Mouse (Mus musculus): ENCODE results near the gene Polr3gl.

Polr3gl gene

DNA sequence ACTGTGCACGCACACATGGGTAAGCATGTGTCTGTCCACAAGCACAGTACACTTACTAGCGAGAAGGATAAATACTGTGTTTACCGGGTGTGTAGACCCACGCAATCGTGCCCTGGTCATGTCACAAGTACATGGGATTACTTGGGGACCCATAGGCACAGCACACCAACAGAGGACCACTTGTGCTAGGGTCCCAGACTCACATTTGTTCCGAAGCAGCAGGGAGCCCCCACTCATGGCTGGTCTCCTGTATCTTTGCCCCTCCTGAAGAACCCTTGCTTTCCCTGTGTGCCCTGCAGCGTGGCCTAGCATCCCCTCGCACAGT is 5.0 kb upstream of the Polr3gl start:
- in situ Hi-C loops (cut with MboI, MseI) = no loop called here

DNA sequence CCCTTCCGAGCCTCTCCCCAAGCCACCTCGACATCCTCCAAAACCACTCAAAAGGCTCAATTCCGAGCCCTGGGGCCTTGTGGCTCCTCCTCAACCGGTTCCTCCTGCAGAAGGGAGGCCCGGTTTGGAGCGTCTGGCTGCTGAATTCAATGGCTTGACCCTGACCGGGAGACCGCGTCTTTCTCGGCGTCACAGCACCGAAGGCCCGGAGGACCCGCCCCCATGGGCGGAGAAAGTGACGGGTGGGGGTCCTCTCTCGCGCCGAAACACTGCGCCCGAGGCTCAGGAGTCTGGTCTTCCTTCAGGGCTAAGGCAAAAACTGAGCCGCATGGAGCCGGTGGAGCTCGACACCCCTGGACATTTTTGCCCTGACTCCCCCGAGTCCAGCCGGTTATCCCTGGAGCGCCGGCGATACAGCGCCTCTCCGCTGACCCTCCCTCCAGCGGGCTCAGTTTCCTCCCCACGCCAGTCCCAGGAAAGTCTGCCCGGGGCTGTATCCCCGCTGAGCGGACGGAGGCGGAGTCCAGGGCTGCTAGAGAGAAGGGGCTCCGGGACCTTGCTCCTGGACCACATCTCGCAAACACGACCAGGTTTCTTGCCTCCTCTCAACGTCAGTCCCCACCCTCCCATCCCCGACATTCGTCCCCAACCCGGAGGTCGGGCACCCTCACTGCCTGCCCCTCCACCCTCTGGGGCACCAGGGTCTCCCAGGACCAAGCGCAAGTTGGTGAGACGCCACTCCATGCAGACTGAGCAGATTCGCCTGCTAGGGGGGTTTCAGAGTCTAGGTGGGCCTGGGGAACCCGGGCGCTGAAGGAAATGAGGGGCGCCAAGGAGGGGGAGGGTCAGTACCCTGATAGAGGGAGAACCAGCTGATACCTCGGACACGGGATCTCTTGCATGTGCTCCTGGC is 4.4 kb upstream of the Polr3gl start:
- in situ Hi-C loops (cut with MboI, MseI) = no loop called here

DNA sequence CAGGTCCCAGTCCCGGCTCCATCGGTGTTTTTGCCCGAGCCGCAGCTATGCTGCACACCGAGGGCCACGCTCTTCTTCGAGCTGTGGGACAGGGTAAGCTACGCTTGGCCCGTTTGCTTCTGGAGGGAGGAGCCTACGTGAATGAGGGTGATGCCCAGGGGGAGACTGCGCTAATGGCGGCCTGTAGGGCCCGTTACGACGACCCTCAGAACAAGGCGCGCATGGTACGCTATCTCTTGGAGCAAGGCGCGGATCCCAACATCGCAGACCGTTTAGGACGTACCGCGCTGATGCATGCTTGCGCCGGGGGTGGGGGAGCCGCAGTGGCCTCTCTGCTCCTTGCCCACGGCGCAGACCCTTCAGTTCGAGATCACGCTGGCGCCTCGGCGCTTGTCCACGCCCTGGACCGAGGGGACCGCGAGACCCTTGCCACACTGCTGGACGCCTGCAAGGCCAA is 3.5 kb upstream of the Polr3gl start:
- in situ Hi-C loops (cut with MboI, MseI) = no loop called here

DNA sequence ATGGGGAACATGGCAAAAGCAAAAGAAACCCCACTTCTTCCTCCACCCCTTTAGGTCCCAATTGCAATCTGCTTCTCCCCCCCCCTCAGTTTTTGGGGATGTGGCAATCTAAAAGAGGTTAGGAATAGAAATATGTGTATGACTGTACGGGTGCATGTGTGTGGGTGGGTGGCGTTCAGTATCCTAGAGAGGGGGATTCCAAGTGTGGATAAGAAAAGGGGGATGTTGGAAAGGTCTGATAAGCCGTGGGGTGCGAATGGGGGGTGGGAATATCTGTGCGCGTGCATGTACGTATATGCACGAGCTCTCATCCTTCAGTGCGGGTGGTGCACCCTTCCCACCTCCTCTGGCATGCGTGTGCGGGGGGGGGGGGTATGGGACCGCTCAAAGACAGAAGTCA is 2.9 kb upstream of the Polr3gl start:
- in situ Hi-C loops (cut with MboI, MseI) = no loop called here

DNA sequence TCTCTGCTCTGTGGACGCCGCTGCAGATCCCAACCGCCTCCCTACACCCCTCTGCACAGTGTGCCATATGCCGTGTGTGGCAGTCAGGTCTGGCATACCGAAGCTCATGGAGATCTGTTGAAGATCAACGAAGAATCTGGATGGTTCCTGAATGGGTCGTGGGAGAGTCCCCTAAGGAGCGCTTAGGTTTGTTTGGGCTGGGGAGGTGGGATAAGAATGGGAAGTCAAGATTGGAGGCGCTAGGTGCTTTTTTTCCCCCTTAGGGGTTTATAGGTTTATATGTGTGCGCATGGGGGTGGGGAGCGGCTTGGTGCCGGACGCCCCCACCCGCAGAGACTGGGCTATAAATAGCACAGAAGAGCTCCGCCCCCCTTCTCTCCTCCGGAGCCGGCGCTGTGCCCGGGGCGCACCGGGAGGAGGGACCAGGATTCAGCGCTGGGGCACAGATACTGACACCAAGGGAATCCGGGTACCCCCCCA is 2.3 kb upstream of the Polr3gl start, which contains the start of gene Ankrd34a:
Ankrd34a (plus strand) TSS at position 409 of the 480 bp plus-strand sequence.
- in situ Hi-C loops (cut with MboI, MseI) = no loop called here

DNA sequence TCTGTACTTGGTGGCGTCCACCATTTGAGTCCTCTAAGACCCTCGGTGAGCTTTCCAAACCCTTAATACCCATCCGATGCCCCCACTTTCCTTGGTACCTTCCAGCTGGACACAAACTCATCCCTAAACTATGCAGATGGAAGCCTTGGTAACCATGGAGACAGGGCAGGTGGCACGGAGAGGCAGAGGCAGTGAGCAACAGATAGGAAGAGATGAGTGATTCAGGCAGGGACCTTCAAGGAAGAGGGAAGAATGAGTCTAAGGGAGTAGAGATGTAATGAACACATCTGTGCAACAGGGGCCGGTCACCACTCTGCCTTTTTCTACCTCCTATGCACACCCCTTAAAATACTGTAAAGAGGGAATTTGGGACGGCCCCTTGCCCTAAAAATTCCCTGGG is 1.7 kb upstream of the Polr3gl start:
- in situ Hi-C loops (cut with MboI, MseI) = no loop called here

DNA sequence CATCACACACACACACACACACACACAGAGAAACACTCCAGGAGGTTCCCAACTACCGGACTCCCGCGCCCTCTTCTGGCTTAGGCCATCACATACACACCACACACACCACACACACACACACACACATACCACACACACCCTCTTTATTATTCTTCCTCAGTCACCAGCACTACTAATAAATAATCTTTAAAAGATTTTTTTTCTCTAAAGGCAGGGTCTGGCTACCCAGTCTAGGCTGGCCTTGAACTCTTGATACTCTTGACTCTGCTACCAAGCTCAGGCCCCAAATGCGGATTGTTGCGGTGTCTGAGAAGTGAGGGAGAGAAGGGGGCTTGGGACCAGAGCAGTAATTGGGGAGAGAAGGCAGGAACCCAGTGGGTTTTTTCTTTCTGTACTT is 870 bp upstream of the Polr3gl start:
- in situ Hi-C loops (cut with MboI, MseI) = no loop called here

DNA sequence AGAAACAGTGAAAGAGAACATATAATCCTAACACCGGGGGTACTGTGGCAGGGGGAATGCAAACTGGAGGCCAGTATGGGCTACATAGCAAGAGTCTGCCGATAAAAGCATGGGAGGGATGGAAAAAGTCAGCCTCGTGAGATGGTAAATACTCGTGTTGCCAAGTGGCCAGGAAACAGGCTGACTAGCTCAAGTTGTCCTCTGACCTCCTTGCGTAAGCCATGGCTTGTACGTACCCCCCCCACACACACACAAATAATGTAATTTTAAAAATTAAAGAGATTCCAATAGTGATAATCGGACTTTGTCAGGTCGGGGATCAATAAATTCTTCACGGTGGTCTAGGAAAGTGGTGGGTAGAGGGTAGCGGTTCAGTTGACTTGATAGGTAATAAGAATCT is 607 bp downstream of the Polr3gl start:
- in situ Hi-C loops (cut with MboI, MseI) = no loop called here

DNA sequence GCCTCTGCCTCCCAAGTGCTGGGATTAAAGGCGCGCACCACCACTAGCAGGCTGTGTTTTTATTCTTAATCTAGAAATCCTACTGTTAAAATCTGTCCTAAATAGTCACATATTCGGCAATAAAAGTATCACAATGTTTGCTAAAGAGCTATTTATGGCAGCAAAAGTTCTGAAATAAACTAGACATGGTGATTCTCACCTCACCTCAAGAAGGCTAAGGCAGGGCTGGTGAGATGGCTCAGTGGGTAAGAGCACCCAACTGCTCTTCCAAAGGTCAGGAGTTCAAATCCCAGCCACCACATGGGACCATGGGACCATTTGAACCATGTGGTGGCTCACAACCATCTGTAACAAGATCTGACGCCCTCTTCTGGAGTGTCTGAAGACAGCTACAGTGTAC is 3.3 kb downstream of the Polr3gl start:
- in situ Hi-C loops (cut with MboI, MseI) = no loop called here

DNA sequence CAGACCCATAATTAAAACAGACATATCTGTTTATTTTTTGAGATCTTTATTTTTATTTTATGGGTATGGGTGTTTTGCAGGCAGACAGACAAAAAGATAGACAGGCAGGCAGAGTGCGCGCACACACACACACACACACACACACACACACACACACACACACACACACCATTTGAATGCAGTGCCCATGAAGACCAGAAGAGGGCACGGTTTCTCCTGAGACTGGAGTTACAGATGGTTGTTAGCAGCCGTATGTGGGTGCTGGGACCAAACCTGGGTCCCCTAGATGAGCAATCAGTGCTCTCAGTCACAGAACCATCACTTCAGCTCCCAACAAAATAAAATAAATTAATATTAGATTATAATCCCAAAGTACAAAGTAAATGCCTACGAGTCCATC is 10.6 kb downstream of the Polr3gl start:
- in situ Hi-C loops (cut with MboI, MseI) = loop anchor here (5.0 to 10.0 kb wide), 2 partner anchors 59 to 1301 kb away; partner anchors contain the start of gene Pde4dip (in 1 of the 2)

DNA sequence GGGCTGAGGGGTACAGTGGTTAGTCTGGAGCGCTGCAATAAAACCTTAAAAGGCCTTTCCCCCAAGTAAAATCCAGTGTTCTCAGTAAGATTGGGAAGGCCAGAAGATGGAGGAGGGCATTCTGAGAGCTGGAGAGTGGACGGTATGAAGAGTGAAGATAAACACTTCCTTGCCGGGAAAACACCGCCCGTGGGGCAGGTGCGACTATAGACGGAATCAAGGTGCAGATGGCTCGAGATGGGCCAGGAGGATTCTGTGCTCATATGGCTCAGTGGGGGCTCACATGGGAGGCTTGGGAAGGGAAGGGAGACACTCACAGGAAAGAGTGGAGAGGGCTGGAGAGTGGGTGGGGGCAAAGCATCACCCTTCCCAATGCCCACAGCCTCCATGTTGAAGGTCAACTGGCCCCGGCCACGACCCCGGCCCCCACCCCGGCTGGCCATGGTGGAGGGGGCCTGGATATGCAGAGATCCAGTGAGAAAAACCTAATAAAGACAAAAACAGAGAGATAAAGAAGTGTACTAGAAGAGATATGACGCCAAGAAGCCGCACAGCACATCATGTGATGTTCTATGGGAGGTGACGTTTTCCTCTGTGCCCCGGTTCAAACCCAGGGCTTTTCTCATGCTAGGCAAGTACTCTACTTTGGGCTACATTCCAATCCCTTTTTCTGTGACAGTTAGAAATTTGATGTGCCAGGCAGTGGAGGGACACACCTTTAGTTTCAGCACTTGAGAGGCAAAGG is 12.0 kb downstream of the Polr3gl start:
- in situ Hi-C loops (cut with MboI, MseI) = loop anchor here (5.0 to 10.0 kb wide), 2 partner anchors 60 to 1303 kb away; partner anchors contain the start of gene Pde4dip (in 1 of the 2)

DNA sequence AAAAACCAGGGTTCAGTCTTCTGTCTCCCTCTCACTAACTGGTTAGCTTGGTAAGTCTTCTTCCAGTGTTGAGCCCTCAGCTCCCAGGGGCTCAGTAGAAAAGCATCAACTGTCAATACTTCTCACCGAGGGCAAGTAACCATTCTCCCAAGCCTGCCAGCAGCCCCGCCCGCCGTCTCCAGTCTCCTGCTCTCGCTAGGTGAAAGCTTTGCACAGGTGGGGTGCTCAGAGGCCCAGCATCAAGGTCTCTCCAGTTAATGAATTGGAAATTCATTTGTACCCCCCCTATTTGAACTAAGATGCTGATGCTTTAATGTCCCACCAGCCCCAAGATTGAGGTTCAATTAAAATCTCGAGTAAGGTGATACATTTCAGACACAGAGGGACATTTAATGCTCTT is 12.8 kb downstream of the Polr3gl start:
- in situ Hi-C loops (cut with MboI, MseI) = loop anchor here (5.0 to 10.0 kb wide), 2 partner anchors 61 to 1304 kb away; partner anchors contain the start of gene Pde4dip (in 1 of the 2)

DNA sequence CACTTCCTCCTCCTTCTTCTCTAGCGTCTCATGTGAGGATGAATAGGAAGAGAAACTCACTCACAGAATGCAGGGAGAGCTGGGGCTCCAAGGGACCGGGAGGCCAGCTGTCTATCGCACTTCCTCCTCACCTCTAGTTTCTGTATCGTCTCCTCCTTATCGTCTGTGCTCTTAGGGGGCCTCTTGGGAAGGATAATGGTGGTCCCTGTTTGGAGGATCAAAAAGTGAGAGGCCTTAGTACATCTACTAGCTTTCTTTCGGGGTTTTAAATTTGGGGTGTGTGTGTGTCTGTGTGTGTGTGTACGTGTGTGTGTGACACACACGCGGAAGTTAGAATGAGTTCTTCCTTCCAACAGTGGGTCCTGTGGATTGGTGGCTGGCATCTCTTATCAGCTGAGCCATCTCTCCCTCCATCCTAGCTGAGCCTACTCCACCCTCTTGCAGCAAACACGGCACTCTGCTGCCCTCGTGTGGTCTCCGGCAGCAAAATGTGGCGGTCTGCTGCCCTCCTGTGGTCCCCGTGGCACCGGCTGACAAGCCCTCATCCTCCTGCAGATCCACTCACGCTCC is 14.0 kb downstream of the Polr3gl start:
- in situ Hi-C loops (cut with MboI, MseI) = loop anchor here (5.0 to 10.0 kb wide), 3 partner anchors 38 to 1305 kb away; partner anchors contain the start of gene Pde4dip (in 1 of the 2)

DNA sequence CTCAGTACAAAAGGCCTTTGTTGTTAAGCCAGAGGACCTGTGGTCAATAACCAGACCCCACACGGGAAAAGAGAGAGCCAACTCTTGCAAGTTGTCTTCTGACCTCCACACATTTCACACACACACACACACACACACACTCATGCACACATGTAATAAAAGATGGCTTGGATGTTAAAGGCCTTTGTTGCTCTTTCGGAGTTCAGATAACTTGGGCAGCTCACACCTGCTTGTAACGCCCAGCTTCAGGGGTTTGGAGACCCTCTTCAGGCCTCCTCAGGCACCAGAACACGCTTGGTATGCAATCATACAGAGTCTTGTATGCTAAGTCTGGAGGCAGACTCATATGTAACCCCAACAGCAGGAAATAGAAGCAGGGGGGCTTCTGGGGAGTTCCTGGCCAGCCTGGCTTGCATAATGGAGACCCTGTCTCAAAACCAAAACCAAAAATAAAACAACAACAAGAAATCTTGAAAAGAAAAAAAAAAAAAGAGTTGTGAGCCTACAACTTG is 14.7 kb downstream of the Polr3gl start:
- in situ Hi-C loops (cut with MboI, MseI) = loop anchor here (5.0 kb wide), 1 partner anchor 37 kb away; no protein-coding TSS in a partner anchor

DNA sequence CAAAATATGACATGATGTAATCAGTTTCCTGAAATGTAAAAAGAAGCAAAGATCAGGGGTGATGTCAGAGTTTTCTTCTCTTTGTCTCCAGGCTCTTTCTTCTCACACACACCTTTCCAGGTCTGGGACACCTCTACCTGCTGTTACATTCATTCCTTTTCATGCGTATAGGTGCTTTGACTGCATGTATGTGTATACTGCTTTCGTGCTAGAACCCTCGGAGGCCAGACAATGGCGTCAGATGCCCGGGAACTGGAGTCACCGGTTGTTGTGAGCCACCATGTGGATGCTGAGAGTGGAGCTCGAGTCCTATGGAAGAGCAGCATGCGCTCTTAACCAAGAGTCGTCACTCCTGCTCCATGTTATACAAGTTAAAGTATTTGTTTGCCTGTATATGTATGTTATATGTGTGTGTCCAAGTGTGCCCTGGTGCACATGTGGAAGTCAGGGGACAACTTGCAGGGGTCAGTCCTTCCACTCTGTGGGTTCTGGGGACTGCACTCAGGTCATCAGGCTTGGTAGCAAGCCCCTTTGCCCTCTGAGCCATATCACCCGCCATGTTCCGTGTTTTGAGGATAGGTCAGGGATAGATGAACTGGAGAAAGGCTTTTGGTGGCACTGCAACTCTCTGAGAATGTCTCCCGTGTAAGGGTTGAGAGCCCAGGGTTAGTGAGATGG is 15.3 kb downstream of the Polr3gl start:
- in situ Hi-C loops (cut with MboI, MseI) = loop anchor here (5.0 kb wide), 1 partner anchor 36 kb away; no protein-coding TSS in a partner anchor

DNA sequence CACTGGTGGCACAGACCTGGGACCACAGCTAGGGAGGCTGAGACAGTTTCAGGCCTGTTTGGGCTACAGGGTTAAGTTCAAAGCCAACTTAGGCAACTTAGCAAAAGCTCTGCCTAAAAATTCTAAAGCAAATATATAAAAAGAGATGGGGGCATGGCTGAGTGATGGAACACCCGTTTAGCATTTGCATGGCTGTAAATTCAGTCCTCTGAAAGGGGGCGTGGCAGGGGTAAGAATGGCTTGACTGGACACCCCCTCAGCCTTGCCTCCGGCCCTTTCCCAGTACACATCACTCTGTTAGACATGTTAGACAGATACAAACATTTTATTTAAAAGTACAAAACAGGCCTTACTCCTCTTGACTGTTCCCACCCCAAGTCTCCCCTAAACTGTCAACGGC is 16.4 kb downstream of the Polr3gl start:
- in situ Hi-C loops (cut with MboI, MseI) = loop anchor here (5.0 kb wide), 1 partner anchor 35 kb away; no protein-coding TSS in a partner anchor

DNA sequence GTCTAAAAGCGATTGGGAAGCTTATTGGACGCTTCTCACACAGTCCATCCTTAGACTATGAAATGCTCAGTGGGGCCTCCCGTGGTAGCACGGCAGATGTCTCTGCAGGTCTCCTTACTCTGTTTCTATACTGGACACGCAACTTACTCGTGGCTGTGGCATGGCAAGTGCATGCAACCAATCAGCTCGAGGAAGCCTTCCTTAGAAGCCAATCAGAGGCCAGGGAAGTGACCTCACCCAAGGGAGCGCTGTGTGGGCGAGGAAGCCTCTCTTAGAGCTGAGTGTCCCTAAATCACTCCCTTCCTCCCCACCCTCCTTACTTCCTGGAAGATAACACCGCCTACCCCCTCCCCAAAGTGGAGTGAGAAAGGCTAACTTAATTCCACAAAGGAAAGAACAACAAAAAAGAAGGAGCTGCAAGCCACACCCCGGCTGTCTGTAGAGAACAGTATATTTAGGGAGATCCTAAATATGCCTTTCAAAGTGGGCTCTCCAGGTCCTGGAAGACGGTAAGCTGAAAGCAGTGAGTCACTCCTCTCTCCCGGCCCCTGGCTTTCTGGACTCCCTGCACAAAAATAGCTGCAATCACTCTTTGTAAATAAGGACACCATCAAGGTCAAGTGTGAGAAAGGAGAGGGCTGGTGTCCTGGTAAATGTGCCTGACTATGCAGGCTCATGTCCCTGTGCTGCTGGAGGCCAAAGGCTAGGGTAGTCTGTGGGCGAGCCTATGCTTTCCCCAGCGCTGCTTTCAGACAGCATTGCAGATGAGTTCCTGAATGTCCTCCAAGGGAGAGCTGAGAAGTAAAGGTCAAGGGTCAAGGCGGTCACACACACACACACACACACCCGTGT is 17.1 kb downstream of the Polr3gl start, which contains the start of gene Gm16253:
Gm16253 (plus strand) TSS at position 295 of the 852 bp plus-strand sequence.
- in situ Hi-C loops (cut with MboI, MseI) = loop anchor here (5.0 kb wide), 1 partner anchor 35 kb away; no protein-coding TSS in a partner anchor

DNA sequence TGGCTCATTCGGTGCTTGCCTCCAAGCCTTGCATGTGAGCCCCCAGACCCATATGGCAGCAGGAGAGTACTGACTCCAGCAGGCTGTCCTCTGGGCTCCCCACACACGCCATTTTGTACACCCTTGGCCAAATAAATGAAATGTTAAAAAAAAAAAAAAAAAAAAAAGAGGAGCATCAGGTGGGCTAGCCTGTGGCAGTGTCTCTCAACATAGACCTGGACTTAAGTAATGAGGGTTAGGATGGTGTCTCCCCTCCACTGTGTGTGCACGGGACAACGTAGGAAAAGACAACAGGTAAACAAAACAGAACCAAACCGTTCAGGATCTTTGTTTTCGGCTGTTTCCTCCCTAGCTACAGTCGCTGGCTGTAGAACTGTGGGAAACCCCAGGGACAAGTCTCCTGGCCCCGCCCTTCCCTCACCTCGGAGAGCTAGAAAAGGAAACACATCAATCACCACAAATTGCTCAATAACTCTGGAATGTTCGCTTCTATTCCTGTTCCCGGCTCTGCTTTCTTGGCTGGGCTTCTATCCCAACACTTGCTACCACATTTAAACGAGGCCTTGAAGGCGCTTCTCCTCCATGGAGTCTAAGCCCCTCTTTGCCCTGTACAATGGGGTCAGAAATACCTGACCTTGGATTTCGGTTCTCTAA is 17.8 kb downstream of the Polr3gl start:
- in situ Hi-C loops (cut with MboI, MseI) = loop anchor here (5.0 kb wide), 1 partner anchor 34 kb away; no protein-coding TSS in a partner anchor

Measured in T-helper 17 cell (primary cell).